Mouse (Mus musculus): ENCODE measurements around the gene Kidins220.

DNA sequence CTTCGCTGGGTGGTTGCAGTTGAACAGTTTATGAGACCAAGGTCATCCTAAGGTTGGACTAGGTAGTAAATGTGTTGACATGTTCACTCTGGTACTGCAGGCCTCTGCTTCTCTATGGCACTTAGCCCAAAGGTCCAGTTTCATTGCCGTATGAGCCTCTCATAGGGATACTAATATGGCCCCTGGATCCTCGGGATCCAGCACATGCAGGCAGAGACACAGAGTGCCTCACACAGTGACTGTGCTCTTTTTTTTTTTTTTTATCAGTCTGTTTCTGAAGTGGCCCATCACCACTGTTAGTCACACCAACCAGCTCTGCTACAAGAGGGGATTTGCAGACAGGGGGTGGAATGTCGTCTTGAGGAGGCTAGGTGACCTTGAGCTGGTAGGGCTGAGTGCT lies 98.6 kb downstream of the Kidins220 start:
- TF ChIP-seq CTCF (IDR thresholded peaks at IDR 0.05) (no peak), POLR2A (IDR thresholded peaks at IDR 0.05; ENCODE audit: insufficient read depth, low read depth, low read length) (no peak)
